Mouse (Mus musculus): ENCODE measurements around the gene Aplp2. TPM values are rescaled to one million over a fixed set of nuclear protein-coding genes. Genes with fewer than 3 reads are reported as not detected.

Gene Aplp2
- polyA plus RNA-seq, 1 experiment from 2014 or later: 186 TPM

DNA sequence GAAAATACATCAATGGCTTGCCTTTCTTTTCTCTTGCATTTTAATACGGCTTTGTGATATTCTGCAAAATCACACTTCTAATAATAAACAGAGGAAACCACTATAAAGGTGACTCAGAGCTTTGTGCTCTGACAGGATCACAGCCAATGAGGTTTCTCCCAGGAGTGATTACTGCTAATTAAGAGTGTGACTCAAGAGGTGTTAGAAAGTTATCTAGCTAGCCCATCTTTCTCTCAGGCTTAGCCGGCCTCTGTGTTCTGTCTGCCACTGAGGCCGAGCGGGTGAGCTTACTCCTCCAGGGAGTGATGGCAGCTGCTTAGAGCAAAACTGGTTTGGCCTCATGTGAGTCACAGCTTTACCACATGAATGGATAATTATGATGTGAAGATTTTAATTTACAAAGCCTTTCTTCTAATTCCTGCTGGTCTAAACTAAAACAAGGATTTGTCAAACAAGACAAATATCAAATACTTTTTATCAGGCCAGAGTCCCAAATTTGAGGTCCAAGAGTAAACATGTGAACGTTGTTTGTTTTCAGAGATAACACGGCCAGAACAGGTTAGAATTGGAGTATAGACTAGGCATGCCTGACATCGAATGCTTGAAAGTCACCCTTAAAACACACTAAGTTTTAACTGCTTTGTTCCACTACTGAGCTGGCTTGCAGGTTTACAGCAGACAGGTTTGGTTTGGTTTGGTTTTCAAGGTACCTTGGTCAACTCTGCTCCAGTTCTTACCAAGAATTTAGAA lies 6.2 kb upstream of the Aplp2 start:
- no peak for ATAC-seq (ENCODE audit: low FRiP score, low read depth)
- no peak overlapping the region for H3K4me2 ChIP-seq (replicated peaks)
- peaks cover 2% of the 10 kb centered on the region for H3K4me1 ChIP-seq
- no peak overlapping the region for H3K4me3 ChIP-seq
- no peak overlapping the region for H3K27ac ChIP-seq
- H3K9ac ChIP-seq: no peak overlapping the region
- H3K36me3 ChIP-seq: no peaks in the 10 kb centered on the region
- 52% methylated on average over 7 of the region's 7 CpGs for WGBS
- H3K27me3 ChIP-seq: no peaks in the 10 kb centered on the region
- H3K9me3 ChIP-seq: no peaks in the 10 kb centered on the region

DNA sequence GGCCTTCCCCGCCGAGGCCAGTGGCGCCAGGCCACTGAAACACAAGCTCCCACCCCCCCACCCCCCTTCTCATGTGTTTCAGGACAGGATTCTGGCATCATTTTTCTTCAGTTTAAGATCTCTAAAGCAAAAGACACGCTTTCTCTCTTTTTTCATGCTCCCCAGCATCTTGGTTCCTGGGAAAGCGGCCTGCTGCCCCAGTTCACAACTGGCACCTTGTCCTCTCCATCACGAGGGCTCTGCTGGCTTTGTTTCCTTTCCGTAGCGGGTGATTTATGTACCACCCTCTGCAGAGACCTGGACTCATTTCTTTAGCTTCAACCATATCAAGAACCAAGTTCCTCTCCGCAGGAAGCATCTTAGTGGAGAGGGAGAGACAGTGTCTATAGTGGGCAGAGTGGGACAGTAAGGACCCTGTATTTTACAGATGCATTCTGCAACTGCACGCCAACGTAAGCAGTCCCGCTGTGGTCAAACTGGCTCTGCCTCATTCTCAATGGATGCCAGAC lies 939 bp upstream of the Aplp2 start:
- Histone ChIP-seq H3K27me3 (no peaks in the 10 kb centered on the region), H3K9ac (peak overlapping the region; percentile 71), H3K27ac (peak overlapping the region; percentile 85), H3K4me2 (replicated peaks) (peak overlapping the region; percentile 89), H3K4me1 (peaks cover 25% of the 10 kb centered on the region), H3K4me3 (peak overlapping the region; percentile 92), H3K36me3 (no peaks in the 10 kb centered on the region), H3K9me3 (no peaks in the 10 kb centered on the region)
- ATAC-seq (ENCODE audit: low FRiP score, low read depth): no peak
- WGBS: 17% methylated on average over 12 of the region's 12 CpGs

DNA sequence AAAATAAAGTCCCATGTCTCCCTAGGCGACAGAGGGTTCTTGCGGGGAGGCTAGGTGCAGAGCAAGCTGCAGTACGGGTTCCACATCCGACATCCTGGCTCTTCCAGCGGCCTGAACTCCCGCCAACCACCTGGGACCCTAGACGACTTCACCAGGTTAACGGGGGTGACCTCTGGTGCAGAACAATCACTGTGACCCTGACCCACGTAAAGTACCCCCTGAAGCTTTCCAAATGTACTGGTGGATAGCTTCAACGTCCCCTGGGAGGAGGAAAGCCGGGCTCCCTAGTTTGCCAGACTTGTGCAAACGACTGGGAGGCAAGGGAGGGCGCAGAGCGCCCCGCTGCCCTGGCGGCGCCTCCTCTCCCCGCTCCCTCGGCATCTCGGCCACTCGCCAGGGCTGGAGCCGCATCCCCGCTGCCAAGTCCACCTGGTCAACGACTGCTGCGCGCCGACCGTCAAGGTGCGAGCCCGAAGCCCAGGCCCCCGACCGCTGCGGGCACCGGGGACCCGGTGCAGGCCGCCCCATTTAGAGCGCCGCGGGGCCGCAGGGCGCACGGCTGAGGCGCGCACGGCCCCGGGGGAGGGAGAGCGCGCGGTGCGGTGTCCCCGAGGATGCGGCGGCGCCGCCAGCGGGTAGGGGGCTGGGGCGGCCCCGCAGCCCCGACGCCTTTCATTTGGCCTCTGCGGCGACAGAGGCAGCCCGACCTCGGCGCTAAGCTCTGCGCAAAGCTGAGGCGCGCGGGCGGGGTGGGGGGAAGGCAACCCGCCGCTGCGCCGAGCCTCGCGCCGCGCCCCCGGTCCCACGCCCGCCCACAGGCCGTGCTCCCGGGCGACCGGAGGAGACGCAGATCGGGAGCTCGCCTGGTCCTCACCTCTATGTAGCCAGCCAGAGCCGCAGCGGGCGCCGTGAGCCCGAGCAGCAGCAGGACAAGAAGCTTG lies 596 bp downstream of the Aplp2 start:
- under 1% methylated on average over 90 of the region's 93 CpGs for WGBS
- Histone ChIP-seq H3K36me3 (no peaks in the 10 kb centered on the region), H3K27me3 (no peaks in the 10 kb centered on the region), H3K9me3 (no peaks in the 10 kb centered on the region), H3K4me1 (peaks cover 32% of the 10 kb centered on the region), H3K9ac (peak overlapping the region; percentile 94), H3K4me3 (peak overlapping the region; percentile 92), H3K4me2 (replicated peaks) (peak overlapping the region; percentile 93), H3K27ac (peak overlapping the region; percentile 89)
- ATAC-seq (ENCODE audit: low FRiP score, low read depth): peak; percentile 63

DNA sequence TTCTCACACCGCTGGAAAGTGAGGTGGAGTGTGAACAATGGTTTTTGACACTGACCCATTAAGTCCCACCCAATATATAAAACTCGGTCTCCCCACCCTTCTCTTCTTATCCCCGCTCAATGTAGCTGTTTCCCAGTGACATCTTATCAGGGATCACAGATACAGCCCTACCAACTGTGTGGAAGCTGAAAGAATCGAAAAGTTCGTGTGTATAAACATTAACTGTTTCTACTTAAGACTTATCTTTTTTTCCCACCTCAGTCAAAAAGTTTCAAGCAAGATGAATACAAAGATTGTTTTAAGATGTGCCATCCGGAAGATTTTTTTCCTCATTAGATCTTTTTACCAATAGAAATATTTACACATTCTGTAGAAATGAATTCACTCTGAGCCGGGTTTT lies 1.5 kb downstream of the Aplp2 start:
- H3K27ac ChIP-seq: no peak overlapping the region
- peak overlapping the region; percentile 93 for H3K4me2 ChIP-seq (replicated peaks)
- peaks cover 35% of the 10 kb centered on the region for H3K4me1 ChIP-seq
- H3K9ac ChIP-seq: 0 out of 2 replicates have a peak overlapping the region, but pooled peaks have one; percentile 94
- no peaks in the 10 kb centered on the region for H3K36me3 ChIP-seq
- no peak for ATAC-seq (ENCODE audit: low FRiP score, low read depth)
- H3K4me3 ChIP-seq: peak overlapping the region; percentile 92
- no peaks in the 10 kb centered on the region for H3K27me3 ChIP-seq
- WGBS: 33% methylated on average over 7 of the region's 7 CpGs
- no peaks in the 10 kb centered on the region for H3K9me3 ChIP-seq

DNA sequence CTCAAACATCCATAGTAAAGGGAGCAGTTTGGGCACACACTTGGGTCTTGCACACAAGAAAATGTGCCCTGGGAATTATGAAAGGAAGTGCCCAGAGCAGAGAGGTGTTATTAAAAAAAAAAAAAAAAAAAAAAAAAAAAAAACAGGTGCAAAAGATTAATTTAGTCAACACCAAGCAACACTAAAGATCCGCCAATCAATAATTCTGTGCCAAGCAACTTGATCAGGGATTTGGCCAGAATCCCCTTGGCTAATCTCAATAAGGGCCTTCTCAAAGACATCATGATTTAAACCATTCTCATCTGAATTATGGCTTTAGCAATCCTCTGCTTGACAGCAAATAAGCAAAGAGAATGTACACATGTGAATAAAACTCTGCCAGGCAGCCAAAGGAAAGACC lies 2.1 kb downstream of the Aplp2 start:
- Histone ChIP-seq H3K4me2 (replicated peaks) (peak overlapping the region; percentile 23; the same call in 1 of the 2 replicates), H3K4me3 (no peak overlapping the region)
- 89% methylated on average over 1 of the region's 1 CpGs for WGBS

DNA sequence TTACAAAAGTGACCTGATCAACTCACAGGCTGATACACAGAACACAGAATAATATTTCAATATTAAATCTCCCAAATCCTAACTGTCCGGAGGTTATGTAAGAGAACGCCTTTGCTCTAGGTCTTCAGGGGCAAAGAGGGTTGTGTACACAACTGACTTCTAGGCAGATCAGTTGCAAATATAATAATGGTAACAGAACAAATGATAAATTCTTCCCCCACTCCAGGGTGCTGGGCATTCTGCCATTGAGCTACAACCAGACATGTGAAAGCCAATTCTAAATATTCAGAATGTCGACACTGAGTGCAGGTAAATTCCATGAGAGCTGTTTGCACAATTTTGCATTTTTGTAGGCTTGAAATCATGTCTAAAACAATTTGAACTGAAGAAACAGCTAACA lies 3.9 kb downstream of the Aplp2 start:
- no peaks in the 10 kb centered on the region for H3K9me3 ChIP-seq
- WGBS: 77% methylated on average over 3 of the region's 3 CpGs

More for the DNA sequence above, 2.1 kb downstream of the Aplp2 start:
- no peak for ATAC-seq (ENCODE audit: low FRiP score, low read depth)
- H3K9ac ChIP-seq: no peak overlapping the region
- H3K4me1 ChIP-seq: peaks cover 35% of the 10 kb centered on the region
- no peaks in the 10 kb centered on the region for H3K36me3 ChIP-seq
- H3K27me3 ChIP-seq: no peaks in the 10 kb centered on the region
- no peaks in the 10 kb centered on the region for H3K9me3 ChIP-seq
- H3K27ac ChIP-seq: no peak overlapping the region

DNA sequence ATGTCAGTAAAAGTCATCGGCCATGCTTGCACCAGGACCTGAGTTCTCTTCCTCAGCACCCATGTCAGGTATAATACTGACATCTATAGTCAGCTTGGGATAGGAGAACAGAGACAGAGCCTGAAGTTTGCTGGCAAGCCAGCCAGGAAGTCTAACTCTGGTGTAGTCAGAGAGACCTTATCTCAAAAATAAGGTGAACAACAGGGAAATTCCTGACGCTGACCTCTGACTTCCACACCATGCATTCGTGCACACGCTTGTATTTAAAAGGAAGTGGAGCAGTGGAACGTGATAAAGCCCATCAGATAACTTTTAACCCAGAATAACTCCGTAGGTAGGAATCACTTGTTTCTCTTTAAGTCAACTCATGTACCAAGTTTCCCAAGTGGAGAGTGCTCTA lies 6.9 kb downstream of the Aplp2 start:
- ATAC-seq (ENCODE audit: low FRiP score, low read depth): no peak
- H3K4me1 ChIP-seq: peaks cover 32% of the 10 kb centered on the region
- no peak overlapping the region for H3K4me2 ChIP-seq (replicated peaks)
- H3K9ac ChIP-seq: no peak overlapping the region
- H3K27ac ChIP-seq: no peak overlapping the region
- WGBS: 81% methylated on average over 6 of the region's 6 CpGs
- no peaks in the 10 kb centered on the region for H3K27me3 ChIP-seq
- no peaks in the 10 kb centered on the region for H3K9me3 ChIP-seq
- no peak overlapping the region for H3K4me3 ChIP-seq
- H3K36me3 ChIP-seq: no peaks in the 10 kb centered on the region

More for the DNA sequence above, 3.9 kb downstream of the Aplp2 start:
- no peaks in the 10 kb centered on the region for H3K36me3 ChIP-seq
- no peak overlapping the region for H3K4me2 ChIP-seq (replicated peaks)
- ATAC-seq (ENCODE audit: low FRiP score, low read depth): no peak
- H3K4me1 ChIP-seq: peaks cover 39% of the 10 kb centered on the region
- H3K27me3 ChIP-seq: no peaks in the 10 kb centered on the region
- no peak overlapping the region for H3K27ac ChIP-seq
- no peak overlapping the region for H3K4me3 ChIP-seq
- no peak overlapping the region for H3K9ac ChIP-seq

DNA sequence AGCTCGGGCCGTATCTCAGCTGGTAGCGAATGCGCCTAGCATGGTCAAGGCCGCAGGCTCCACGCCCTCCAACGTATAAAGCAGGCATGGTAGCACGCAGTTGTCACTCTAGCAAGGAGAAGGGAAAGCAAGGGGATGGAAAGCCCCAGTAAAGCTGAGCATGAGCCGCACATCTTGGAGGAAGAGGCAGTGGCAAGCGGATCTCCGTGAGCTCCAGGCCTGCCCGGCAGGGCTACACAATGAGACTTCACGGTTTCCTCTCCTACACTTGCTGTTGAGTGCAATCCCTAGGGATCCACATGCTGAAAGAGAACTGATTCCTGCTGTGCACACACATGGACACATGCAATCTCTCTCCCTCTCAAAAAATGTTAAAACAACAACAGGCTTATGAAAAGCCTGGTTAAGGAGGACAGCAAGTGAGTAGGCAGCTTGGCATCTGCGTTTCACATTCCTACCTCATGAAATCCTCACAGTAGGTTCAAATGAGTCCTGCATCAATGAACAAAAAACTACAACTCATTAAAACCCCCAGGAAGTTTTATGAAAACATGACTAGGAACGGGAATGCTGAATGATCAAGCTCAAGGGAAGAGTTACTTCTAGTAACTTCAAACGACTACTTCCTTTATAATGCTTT lies 7.9 kb downstream of the Aplp2 start:
- no peaks in the 10 kb centered on the region for H3K36me3 ChIP-seq
- no peaks in the 10 kb centered on the region for H3K9me3 ChIP-seq
- no peak overlapping the region for H3K4me2 ChIP-seq (replicated peaks)
- 79% methylated on average over 16 of the region's 16 CpGs for whole genome bisulfite sequencing
- peaks cover 30% of the 10 kb centered on the region for H3K4me1 ChIP-seq
- no peaks in the 10 kb centered on the region for H3K27me3 ChIP-seq
- H3K9ac ChIP-seq: no peak overlapping the region
- H3K4me3 ChIP-seq: no peak overlapping the region
- H3K27ac ChIP-seq: no peak overlapping the region
- ATAC-seq (ENCODE audit: low FRiP score, low read depth): no peak

DNA sequence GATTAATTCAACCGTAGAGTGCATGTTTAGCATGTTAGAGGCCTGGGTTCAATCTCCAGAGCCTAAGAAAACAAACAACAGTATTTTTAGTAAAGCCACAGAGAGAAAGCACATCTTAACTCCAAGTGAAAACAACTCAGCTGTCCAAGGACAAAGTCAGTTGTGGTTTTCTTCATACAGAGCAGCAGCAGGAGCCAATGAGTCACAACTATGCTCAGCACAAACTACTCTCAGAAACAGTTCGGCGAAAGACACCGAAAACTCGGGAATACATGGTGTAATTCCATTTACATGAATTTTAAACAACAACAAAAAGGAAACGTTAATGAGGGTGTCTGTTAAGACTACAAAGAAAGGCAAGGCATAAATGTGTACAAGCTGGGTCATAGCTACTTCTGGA lies 8.5 kb downstream of the Aplp2 start:
- Histone ChIP-seq H3K9ac (no peak overlapping the region), H3K4me3 (no peak overlapping the region), H3K4me2 (replicated peaks) (no peak overlapping the region), H3K36me3 (no peaks in the 10 kb centered on the region), H3K9me3 (no peaks in the 10 kb centered on the region), H3K4me1 (peaks cover 34% of the 10 kb centered on the region), H3K27me3 (no peaks in the 10 kb centered on the region), H3K27ac (no peak overlapping the region)
- 87% methylated on average over 6 of the region's 6 CpGs for WGBS
- ATAC-seq (ENCODE audit: low FRiP score, low read depth): no peak

DNA sequence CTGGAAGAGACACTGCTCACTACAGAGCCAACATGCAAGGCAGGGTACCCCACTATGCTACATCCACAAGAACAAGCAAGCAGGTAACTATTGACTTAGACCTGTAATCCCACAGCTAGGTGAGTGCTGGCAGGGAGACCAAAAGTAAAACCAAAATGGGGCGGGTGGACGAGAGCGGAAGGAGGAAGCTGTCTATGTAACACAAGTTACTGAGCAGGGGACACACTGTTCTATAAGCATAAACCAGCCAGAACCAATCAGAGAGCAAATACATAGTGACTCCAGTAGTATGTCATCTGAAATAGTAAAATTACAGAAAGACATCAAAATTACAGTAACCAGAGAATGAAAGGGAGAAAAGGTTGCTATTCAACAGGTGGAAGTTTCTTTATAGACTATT lies 13.0 kb downstream of the Aplp2 start:
- H3K36me3 ChIP-seq: peaks cover 8% of the 10 kb centered on the region
- H3K9me3 ChIP-seq: no peaks in the 10 kb centered on the region
- no peak overlapping the region for H3K27ac ChIP-seq
- no peak overlapping the region for H3K4me3 ChIP-seq
- no peak overlapping the region for H3K9ac ChIP-seq
- peaks cover 16% of the 10 kb centered on the region for H3K4me1 ChIP-seq
- 87% methylated on average over 3 of the region's 3 CpGs for WGBS
- ATAC-seq (ENCODE audit: low FRiP score, low read depth): no peak
- H3K4me2 ChIP-seq (replicated peaks): no peak overlapping the region
- H3K27me3 ChIP-seq: no peaks in the 10 kb centered on the region

DNA sequence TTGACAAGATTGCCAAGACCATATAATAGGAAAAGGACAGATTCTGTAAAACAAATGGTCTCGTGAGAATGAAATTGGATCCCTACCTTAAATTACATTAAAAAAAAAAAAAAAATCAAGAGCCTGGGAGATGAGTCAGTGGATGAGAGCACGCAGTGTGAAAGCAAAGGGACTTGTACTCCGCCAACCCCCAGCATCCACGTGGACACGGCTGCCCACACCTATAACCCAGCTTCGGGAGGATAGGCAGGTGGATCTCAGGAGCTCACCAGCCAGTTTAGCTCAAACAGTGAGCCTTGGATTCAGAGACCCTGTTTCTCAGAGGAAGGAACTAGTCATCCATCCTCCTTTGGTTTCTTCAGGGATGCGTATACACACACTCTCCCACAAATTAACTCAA lies 13.8 kb downstream of the Aplp2 start:
- Histone ChIP-seq H3K36me3 (peaks cover 13% of the 10 kb centered on the region), H3K4me3 (no peak overlapping the region), H3K9me3 (no peaks in the 10 kb centered on the region), H3K27me3 (no peaks in the 10 kb centered on the region), H3K4me2 (replicated peaks) (no peak overlapping the region), H3K4me1 (peaks cover 13% of the 10 kb centered on the region), H3K9ac (no peak overlapping the region), H3K27ac (no peak overlapping the region)
- no peak for ATAC-seq (ENCODE audit: low FRiP score, low read depth)
- 94% methylated on average over 7 of the region's 7 CpGs for WGBS

DNA sequence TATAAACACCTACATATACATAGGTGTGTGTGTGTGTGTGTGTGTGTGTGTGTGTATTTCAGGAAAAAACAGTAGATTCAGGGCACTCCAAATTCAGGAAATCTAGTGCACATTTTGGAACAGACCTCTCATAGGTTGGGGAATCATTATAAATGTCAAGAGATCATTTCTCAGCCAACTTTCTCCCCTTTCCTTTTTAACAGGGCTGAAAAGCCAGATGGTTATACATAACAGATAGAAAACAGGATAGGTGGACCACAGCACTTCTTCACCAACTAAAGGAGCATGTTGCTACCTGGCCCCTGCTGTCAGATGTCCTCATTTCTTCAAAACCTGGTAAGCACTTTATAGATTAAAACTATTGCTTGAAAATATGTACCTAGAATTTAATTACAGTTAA lies 14.9 kb downstream of the Aplp2 start:
- Histone ChIP-seq H3K9ac (no peak overlapping the region), H3K27me3 (no peaks in the 10 kb centered on the region), H3K4me2 (replicated peaks) (no peak overlapping the region), H3K4me1 (peaks cover 8% of the 10 kb centered on the region), H3K9me3 (no peaks in the 10 kb centered on the region), H3K36me3 (peaks cover 13% of the 10 kb centered on the region), H3K4me3 (no peak overlapping the region), H3K27ac (no peak overlapping the region)
- no peak for ATAC-seq (ENCODE audit: low FRiP score, low read depth)

All from limb, embryonic 13.5 days (tissue).